Mouse (Mus musculus) hindbrain, embryonic 15.5 days (tissue): ENCODE measurements around the gene Olfr738. TPM values are rescaled to one million over a fixed set of nuclear protein-coding genes. Genes with fewer than 3 reads are reported as not detected.

Experiments
- ATAC-seq: fragments of 200-750 bp; cut with Nextera tagmentation; 2 replicates; pipeline ENCODE4 v1.8.0; 2017; ENCODE audit warnings: low read depth, moderate number of reproducible peaks, moderate TSS enrichment; ENCODE audit not compliant: low FRiP score
- H3K27ac ChIP-seq: fragments of 300-500 bp; sonication (generic); replicated peaks from 2 replicates; pipeline ENCODE4 v1.5.1; 2015; ENCODE audit warnings: mild to moderate bottlenecking, inconsistent platforms
- H3K27me3 ChIP-seq: fragments of 300-500 bp; sonication (generic); 2 replicates; pipeline ENCODE4 v1.6.1; 2015; ENCODE audit warnings: control low read depth, inconsistent platforms
- H3K36me3 ChIP-seq: fragments of 300-500 bp; sonication (generic); 2 replicates; pipeline ENCODE4 v1.6.1; 2015; ENCODE audit warnings: control low read depth, inconsistent platforms
- H3K4me1 ChIP-seq: fragments of 300-500 bp; sonication (generic); replicated peaks from 2 replicates; pipeline ENCODE4 v1.6.1; 2015; ENCODE audit warnings: control low read depth, inconsistent platforms
- H3K4me2 ChIP-seq: fragments of 300-500 bp; sonication (generic); 2 replicates; pipeline ENCODE4 v1.6.1; 2015; ENCODE audit warnings: moderate library complexity, mild to moderate bottlenecking, inconsistent platforms
- H3K4me3 ChIP-seq: fragments of 300-500 bp; sonication (generic); 2 replicates; pipeline ENCODE4 v1.5.1; 2015; ENCODE audit warnings: mild to moderate bottlenecking, inconsistent platforms
- H3K9ac ChIP-seq: fragments of 300-500 bp; sonication (generic); 2 replicates; pipeline ENCODE4 v1.6.1; 2015; ENCODE audit warnings: inconsistent platforms
- H3K9me3 ChIP-seq: fragments of 300-500 bp; sonication (generic); 2 replicates; pipeline ENCODE4 v1.6.1; 2016; ENCODE audit warnings: control low read depth, inconsistent platforms
- WGBS: fragments of 180-500 bp; shearing (Covaris S2); methylation state at CpG from one replicate; pipeline ENCODE4 v1.1.7; 2015; 5-methylcytosine and 5-hydroxymethylcytosine counted together
- polyA plus RNA-seq: library from polyadenylated mRNA; unstranded; fragments of >200 nt; fragmentation: Nextera tagmentation; extraction: Ambion mirVana; gene quantifications from 2 replicates; pipeline ENCODE4 v1.2.1, GENCODE M21; 2015

Gene Olfr738
- not detected in 2 replicates for polyA plus RNA-seq

DNA sequence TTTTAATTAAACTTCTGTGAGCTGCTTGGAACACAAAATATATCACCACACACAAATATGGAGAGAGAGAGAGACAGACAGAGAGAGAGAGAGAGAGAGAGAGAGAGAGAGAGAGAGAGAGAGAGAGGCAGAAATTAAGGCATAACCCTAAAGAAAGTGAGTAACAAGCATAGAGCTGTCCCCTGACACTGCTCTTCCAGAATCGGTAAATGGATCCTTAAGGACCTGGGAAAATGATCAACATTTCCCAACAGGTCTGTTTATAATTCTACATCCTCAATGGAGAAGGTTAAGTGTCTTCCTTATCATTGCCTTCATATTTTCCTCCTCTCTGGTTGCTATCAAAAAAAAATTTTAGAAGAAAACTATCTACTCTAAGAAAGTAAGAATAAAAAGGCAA is at the start of gene Olfr738:
Gene Olfr738 (plus strand): TSS at position 301 of the 400 bp plus-strand sequence.
- whole genome bisulfite sequencing, result 93% methylated on average over 1 of the region's 1 CpGs
- no peak within 1 kb of the TSS for H3K9ac ChIP-seq

DNA sequence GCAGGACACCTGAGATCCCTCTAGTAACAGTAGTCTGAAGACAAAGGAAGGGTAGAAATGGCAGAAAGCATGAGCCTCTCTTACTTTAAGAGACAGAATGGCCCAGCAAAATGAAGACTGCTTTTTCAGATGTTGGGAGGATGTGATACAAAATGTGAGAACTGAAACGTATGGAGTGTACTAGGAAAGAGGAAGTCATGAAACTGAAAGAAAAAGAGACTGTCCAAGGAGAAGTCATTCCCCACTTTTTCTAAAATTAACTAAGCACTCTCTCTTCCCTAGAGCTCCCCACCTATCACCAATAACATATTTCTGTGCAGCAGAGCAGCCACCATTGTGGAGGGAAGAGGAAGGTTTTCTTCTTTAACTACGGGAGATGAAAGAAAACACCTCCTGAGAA is 49.8 kb upstream of the Olfr738 start, which contains the start of gene Tlr11:
Gene Tlr11 (plus strand): TSS at position 322 of the 400 bp plus-strand sequence.
- Histone ChIP-seq H3K4me3 (no peak within 1 kb of the TSS), H3K9me3 (no peaks in the 10 kb centered on the region), H3K4me1 (no peaks in the 10 kb centered on the region), H3K27ac (no peak within 1 kb of the TSS), H3K27me3 (no peaks in the 10 kb centered on the region), H3K4me2 (no peak within 1 kb of the TSS), H3K36me3 (no peaks in the 10 kb centered on the region), H3K9ac (no peak within 1 kb of the TSS)
- 88% methylated on average over 2 of the region's 2 CpGs for WGBS
- ATAC-seq, result no peak

More for the DNA sequence above, at the start of gene Olfr738:
- Histone ChIP-seq H3K4me1 (no peaks in the 10 kb centered on the region), H3K27ac (no peak within 1 kb of the TSS), H3K9me3 (no peaks in the 10 kb centered on the region), H3K36me3 (no peaks in the 10 kb centered on the region), H3K4me3 (no peak within 1 kb of the TSS), H3K4me2 (no peak within 1 kb of the TSS), H3K27me3 (no peaks in the 10 kb centered on the region)
- ATAC-seq, result no peak

DNA sequence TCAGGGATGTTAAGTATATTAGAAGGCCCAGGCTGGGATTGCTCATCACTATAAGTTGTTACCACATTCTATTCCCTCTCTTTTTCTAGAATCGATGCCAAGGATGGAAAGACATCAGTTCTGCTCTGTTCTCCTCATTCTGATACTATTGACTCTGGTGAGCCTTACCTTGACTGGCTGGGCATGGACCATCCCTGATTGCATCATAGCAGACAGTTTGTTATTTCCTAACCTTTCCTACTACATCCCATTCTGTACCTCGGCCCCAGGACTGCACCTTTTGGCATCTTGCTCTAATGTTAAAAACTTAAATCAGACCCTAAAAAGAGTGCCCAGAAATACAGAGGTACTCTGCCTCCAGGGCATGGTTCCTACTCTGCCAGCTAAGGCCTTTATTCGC is 46.9 kb upstream of the Olfr738 start:
- Histone ChIP-seq H3K27ac (no peak overlapping the region), H3K9ac (no peak overlapping the region), H3K9me3 (no peaks in the 10 kb centered on the region), H3K4me2 (no peak overlapping the region), H3K36me3 (no peaks in the 10 kb centered on the region), H3K4me1 (no peaks in the 10 kb centered on the region), H3K27me3 (no peaks in the 10 kb centered on the region), H3K4me3 (no peak overlapping the region)
- WGBS, result 93% methylated on average over 3 of the region's 3 CpGs
- no peak for ATAC-seq

DNA sequence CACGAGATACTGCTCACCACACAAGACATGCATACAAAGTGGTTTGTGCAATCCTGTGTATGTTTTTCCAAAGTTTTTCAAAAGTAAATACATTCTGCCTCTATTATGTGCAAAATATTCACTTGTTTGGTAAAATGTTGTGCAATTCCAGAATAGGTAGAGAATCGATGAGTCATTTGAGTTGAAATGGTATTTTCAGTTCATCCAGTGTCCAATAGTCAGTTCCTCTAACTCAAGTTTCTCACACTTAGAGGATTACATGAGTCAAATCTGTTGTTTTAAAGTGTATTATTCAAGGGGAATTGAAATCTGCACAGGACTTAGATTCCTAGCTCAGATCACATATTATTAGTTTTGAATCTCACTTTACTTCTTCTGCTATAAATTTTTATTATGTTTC is 43.8 kb upstream of the Olfr738 start:
- no peak for ATAC-seq
- Histone ChIP-seq H3K4me2 (no peak overlapping the region), H3K4me1 (no peaks in the 10 kb centered on the region), H3K9ac (no peak overlapping the region), H3K27me3 (no peaks in the 10 kb centered on the region), H3K27ac (no peak overlapping the region), H3K36me3 (no peaks in the 10 kb centered on the region), H3K9me3 (no peaks in the 10 kb centered on the region), H3K4me3 (no peak overlapping the region)
- 88% methylated on average over 2 of the region's 2 CpGs for WGBS

DNA sequence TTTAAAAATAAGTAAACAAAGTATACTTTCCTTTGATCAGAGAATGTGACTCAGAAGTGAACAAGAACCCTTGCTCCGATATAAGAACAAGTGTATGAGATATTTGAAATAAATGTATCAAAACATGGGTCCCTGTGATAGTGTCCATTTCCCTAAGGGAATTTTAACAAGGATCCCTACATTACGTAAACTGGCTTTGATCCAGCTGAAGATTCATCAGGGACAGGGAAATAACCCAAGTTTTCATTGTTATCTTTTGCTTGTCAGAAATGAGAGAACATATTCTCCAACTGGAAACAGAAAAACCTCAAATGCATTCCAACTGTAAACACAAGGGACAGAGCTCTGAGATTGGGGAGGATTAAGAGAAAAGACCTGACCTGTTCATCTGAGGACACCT is 26.5 kb upstream of the Olfr738 start, which contains the start of gene Olfr736:
Gene Olfr736 (plus strand): TSS at position 301 of the 400 bp plus-strand sequence.
- H3K27me3 ChIP-seq, result no peaks in the 10 kb centered on the region
- ATAC-seq, result no peak
- H3K4me2 ChIP-seq, result no peak within 1 kb of the TSS
- no peak within 1 kb of the TSS for H3K9ac ChIP-seq
- 88% methylated on average over 2 of the region's 2 CpGs for WGBS
- no peaks in the 10 kb centered on the region for H3K9me3 ChIP-seq
- no peaks in the 10 kb centered on the region for H3K36me3 ChIP-seq
- H3K4me3 ChIP-seq, result no peak within 1 kb of the TSS
- H3K27ac ChIP-seq, result no peak within 1 kb of the TSS
- H3K4me1 ChIP-seq, result no peaks in the 10 kb centered on the region

DNA sequence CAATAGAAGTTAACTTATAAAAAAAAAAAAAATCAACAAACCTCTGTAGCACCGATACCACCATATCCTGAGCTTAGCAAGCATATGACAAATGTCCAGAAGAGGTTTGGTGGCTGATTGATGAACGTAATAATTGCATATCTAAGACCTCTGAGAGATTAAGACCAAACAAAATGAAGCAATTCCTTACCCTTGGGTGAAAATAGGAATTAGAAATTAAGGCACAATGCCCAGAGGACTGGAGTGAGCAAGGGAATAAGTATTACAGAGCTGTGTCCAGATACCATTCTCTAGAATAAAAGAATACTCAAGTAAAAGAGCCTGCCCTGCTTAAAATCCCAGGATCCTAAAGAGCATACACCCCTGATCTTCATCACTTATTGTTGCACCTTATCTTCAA is 11.0 kb downstream of the Olfr738 start, which contains the start of gene Olfr739:
Gene Olfr739 (plus strand): TSS at position 301 of the 400 bp plus-strand sequence.
- Histone ChIP-seq H3K36me3 (no peaks in the 10 kb centered on the region), H3K4me1 (no peaks in the 10 kb centered on the region), H3K9ac (no peak within 1 kb of the TSS), H3K9me3 (no peaks in the 10 kb centered on the region), H3K27me3 (no peaks in the 10 kb centered on the region), H3K27ac (no peak within 1 kb of the TSS), H3K4me2 (no peak within 1 kb of the TSS), H3K4me3 (no peak within 1 kb of the TSS)
- ATAC-seq, result no peak
- 65% methylated on average over 2 of the region's 2 CpGs for WGBS

DNA sequence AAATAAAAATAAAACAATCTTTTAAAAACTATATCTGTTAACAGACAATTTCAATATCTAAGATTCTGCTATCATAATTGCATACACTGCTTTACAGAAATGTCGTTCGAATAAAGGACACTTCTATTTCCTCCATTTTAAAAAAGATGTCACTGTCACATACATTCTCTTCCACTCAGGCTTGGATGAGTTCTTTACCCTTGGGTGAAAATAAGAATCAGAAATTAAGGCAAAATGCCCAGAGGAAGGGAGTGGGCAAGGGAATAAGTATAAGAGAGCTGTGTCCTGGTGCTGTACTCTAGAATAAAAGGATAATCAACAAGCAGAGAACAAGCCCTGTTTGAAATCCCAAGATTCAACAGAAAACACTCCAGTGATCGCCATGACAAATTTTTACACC is 37.9 kb downstream of the Olfr738 start, which contains the start of gene Olfr740:
Gene Olfr740 (plus strand): TSS at position 301 of the 400 bp plus-strand sequence.
- H3K9ac ChIP-seq, result no peak within 1 kb of the TSS
- no peaks in the 10 kb centered on the region for H3K9me3 ChIP-seq
- ATAC-seq, result no peak
- WGBS, result 84% methylated on average over 3 of the region's 3 CpGs
- H3K4me1 ChIP-seq, result no peaks in the 10 kb centered on the region
- no peaks in the 10 kb centered on the region for H3K27me3 ChIP-seq
- no peak within 1 kb of the TSS for H3K4me3 ChIP-seq
- no peaks in the 10 kb centered on the region for H3K36me3 ChIP-seq
- no peak within 1 kb of the TSS for H3K27ac ChIP-seq
- no peak within 1 kb of the TSS for H3K4me2 ChIP-seq

Other genes with a start within 250 kb of the Olfr738 start
- not detected in 2 replicates for gene Olfr730, start 219.4 kb upstream of the Olfr738 start, polyA plus RNA-seq
- gene Olfr731, start 165.7 kb upstream of the Olfr738 start, polyA plus RNA-seq, result not detected in 2 replicates
- gene Olfr732, start 123.4 kb upstream of the Olfr738 start, polyA plus RNA-seq, result not detected in 2 replicates
- gene Olfr733, start 106.0 kb upstream of the Olfr738 start, polyA plus RNA-seq, result not detected in 2 replicates
- gene Olfr734, start 80.8 kb upstream of the Olfr738 start, polyA plus RNA-seq, result not detected in 2 replicates
- not detected in 2 replicates for gene Olfr735, start 58.7 kb upstream of the Olfr738 start, polyA plus RNA-seq
- gene Tlr11, start 49.7 kb upstream of the Olfr738 start, polyA plus RNA-seq, result not detected in 2 replicates
- not detected in 2 replicates for gene Olfr736, start 26.4 kb upstream of the Olfr738 start, polyA plus RNA-seq
- gene Olfr739, start 11.1 kb downstream of the Olfr738 start, polyA plus RNA-seq, result not detected in 2 replicates
- gene Olfr740, start 38.0 kb downstream of the Olfr738 start, polyA plus RNA-seq, result not detected in 2 replicates
- not detected in 2 replicates for gene Olfr741, start 65.2 kb downstream of the Olfr738 start, polyA plus RNA-seq
- not detected in 2 replicates for gene Olfr742, start 96.0 kb downstream of the Olfr738 start, polyA plus RNA-seq
- not detected in 2 replicates for gene Olfr743, start 114.3 kb downstream of the Olfr738 start, polyA plus RNA-seq
- gene Olfr744, start 207.3 kb downstream of the Olfr738 start, polyA plus RNA-seq, result not detected in 2 replicates
- not detected in 2 replicates for gene Olfr745, start 231.8 kb downstream of the Olfr738 start, polyA plus RNA-seq
- gene Olfr746, start 239.5 kb downstream of the Olfr738 start, polyA plus RNA-seq, result not detected in 2 replicates